Mouse (Mus musculus): ENCODE data around the gene Frs2.

Gene Frs2

GRCm38 (mm10) chr10:117103854-117104598 is 44.3 kb downstream of the Frs2 start:
- no peak for DNase-seq (ENCODE audit: low spot score in 2 of 2)

- DNase-seq (ENCODE audit: low spot score in 2 of 2) = no peak
Measured at GRCm38 (mm10) chr10:117100175-117100574, 48.2 kb downstream of the Frs2 start.

GRCm38 (mm10) chr10:117097116-117097698 is 51.1 kb downstream of the Frs2 start:
- DNase-seq (ENCODE audit: low spot score in 2 of 2) = no peak

- DNase-seq (ENCODE audit: low spot score in 2 of 2) = no peak
Measured at GRCm38 (mm10) chr10:117096096-117096495, 52.2 kb downstream of the Frs2 start.

GRCm38 (mm10) chr10:117094504-117095329 is 53.6 kb downstream of the Frs2 start:
- peak in 1 of 2 experiments; percentile 43 for DNase-seq (ENCODE audit: low spot score in 2 of 2)

GRCm38 (mm10) chr10:117089628-117090027 is 58.7 kb downstream of the Frs2 start:
- no peak for DNase-seq (ENCODE audit: low spot score in 2 of 2)

GRCm38 (mm10) chr10:117081914-117082359 is 66.4 kb downstream of the Frs2 start:
- DNase-seq (ENCODE audit: low spot score in 2 of 2) = no peak

GRCm38 (mm10) chr10:117081326-117081725 is 67.0 kb downstream of the Frs2 start:
- DNase-seq (ENCODE audit: low spot score in 2 of 2) = no peak

GRCm38 (mm10) chr10:117078284-117078683 is 70.0 kb downstream of the Frs2 start:
- DNase-seq (ENCODE audit: low spot score in 2 of 2) = no peak

- no peak for DNase-seq (ENCODE audit: low spot score in 2 of 2)
Measured at GRCm38 (mm10) chr10:117073176-117073575, 75.2 kb downstream of the Frs2 start.

- DNase-seq (ENCODE audit: low spot score in 2 of 2) = no peak
Measured at GRCm38 (mm10) chr10:117072191-117072888, 76.0 kb downstream of the Frs2 start.

GRCm38 (mm10) chr10:117069109-117069508 is 79.2 kb downstream of the Frs2 start:
- DNase-seq (ENCODE audit: low spot score in 2 of 2) = no peak

- no peak for DNase-seq (ENCODE audit: low spot score in 2 of 2)
Measured at GRCm38 (mm10) chr10:117064076-117064475, 84.3 kb downstream of the Frs2 start.

- peak; percentile 85 to 93 for DNase-seq (ENCODE audit: low spot score in 2 of 2)
Measured at GRCm38 (mm10) chr10:117063254-117064021, 84.9 kb downstream of the Frs2 start, which contains the start of gene Cct2. TSS of gene Cct2 (minus strand) at chr10:117063814.

- no peak for DNase-seq (ENCODE audit: low spot score in 2 of 2)
Measured at GRCm38 (mm10) chr10:117062894-117063253, 85.5 kb downstream of the Frs2 start.

- no peak for DNase-seq (ENCODE audit: low spot score in 2 of 2)
Measured at GRCm38 (mm10) chr10:117055668-117056067, 92.7 kb downstream of the Frs2 start.

- no peak for DNase-seq (ENCODE audit: low spot score in 2 of 2)
Measured at GRCm38 (mm10) chr10:117049961-117050597, 98.3 kb downstream of the Frs2 start.

- DNase-seq (ENCODE audit: low spot score in 2 of 2) = no peak
Measured at GRCm38 (mm10) chr10:117049253-117049652, 99.1 kb downstream of the Frs2 start.

- DNase-seq (ENCODE audit: low spot score in 2 of 2) = no peak
Measured at GRCm38 (mm10) chr10:117045175-117046056, 102.9 kb downstream of the Frs2 start, which contains the start of gene Lrrc10. TSS of gene Lrrc10 (plus strand) at chr10:117045341.
